Mouse (Mus musculus): ENCODE data around the gene Tas1r2.

DNA sequence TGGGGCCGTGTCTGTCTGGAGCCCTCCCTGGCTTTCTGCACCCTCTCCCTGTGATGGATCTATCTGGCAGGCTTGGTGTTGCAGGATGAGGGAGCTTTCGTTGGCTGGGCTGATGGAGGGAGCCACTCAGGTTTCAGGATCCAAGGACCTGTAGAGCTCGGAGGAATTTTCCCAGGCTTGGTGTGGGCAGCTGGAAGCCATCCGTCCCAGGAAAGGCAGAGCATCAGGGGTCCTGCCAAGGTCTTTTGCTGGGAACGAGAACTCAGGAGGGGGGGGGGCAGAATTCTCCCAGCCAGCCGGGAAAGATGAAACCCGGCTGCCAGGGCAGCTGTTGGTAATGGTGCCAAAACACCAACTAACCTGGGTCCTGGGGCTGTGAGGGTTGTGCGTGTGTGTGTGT is 45.3 kb downstream of the Tas1r2 start:
- no peak for TF ChIP-seq GATA1 (IDR thresholded peaks at IDR 0.05; ENCODE audit: low read length)
- no peak for TF ChIP-seq TAL1 (IDR thresholded peaks at IDR 0.05; ENCODE audit: low read length)
